Mouse (Mus musculus) CD4-positive, CD25-positive, alpha-beta regulatory T cell, adult 9 weeks (primary cell): ENCODE results near the gene Zfp770. TPM values are rescaled to one million over a fixed set of nuclear protein-coding genes. Genes with fewer than 3 reads are reported as not detected.

Experiments
- polyA plus RNA-seq: library from polyadenylated mRNA; unstranded; fragments of 100-300 nt; shearing (Covaris generic); gene quantifications from one replicate; pipeline ENCODE4 v1.2.1, GENCODE M21; 2017

Gene Zfp770
- 4.1 TPM for polyA plus RNA-seq

DNA sequence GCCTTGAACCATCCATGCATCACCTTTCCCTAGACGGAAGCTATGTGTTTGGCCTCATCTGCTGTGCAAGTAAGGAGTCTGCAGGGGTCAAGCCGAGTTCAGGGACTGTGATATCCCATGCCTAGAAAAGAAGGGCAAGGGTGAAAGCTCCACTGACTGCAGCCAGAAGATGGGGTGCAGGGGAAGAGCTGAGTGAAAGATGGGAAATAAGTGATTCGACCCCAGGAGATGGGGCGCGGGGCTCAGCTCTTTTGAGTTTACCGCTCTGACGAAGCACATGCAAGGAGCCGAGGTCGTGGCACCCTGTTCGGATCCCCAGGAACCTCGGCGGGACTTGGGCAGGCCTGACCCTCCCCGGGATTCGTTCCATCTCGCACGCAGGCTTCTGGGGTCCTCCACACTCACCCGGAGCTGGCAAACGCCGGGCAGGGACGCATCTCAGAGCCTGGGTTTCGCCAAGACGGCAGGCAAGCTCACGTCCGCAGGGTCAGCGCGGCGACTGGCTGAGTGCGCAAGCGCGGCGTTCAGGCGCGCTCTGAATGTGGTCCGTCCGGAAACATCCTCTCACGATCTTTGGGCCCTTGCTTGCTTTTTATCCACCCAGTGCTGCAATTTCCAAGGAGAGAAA lies at the start of gene Zfp770:
Zfp770 (minus strand) TSS at position 538 of the 628 bp plus-strand sequence.

DNA sequence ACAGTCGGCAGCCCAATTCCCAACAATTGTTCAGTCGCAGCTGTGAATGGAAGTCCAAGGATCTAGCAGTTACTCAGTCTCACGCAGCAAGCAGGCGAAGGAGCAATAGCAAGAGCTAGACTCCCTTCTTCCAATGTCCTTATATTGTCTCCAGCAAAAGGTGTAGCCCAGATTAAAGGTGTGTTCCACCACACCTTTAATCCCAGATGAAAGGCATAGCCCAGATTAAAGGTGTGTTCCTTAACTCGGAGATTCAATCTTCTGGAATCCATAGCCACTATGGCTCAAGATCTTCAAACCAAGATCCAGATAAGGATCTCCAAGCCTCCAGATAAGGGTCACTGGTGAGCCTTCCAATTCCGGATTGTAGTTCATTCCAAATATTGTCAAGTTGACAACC lies 14.3 kb downstream of the Zfp770 start, which contains the start of gene Aqr:
Aqr (minus strand) TSS at position 101 of the 400 bp plus-strand sequence.

Other genes starting within 250 kb of the Zfp770 start
- gene Gjd2, start 187.8 kb downstream of the Zfp770 start, polyA plus RNA-seq: not detected
- not detected for gene Actc1, start 147.9 kb downstream of the Zfp770 start, polyA plus RNA-seq
- gene Aqr, start 14.4 kb downstream of the Zfp770 start, polyA plus RNA-seq: 106 TPM